Mouse (Mus musculus) right cerebral cortex, postnatal 10 days (tissue): ENCODE measurements around the gene Mei4.

ENCODE experiments used
- DNase-seq, 2 experiments: peaks; one replicate each; pipeline ENCODE4 v3.0.0; 2021; ENCODE audit warnings: low spot score in 2 of 2

Gene Mei4

DNA sequence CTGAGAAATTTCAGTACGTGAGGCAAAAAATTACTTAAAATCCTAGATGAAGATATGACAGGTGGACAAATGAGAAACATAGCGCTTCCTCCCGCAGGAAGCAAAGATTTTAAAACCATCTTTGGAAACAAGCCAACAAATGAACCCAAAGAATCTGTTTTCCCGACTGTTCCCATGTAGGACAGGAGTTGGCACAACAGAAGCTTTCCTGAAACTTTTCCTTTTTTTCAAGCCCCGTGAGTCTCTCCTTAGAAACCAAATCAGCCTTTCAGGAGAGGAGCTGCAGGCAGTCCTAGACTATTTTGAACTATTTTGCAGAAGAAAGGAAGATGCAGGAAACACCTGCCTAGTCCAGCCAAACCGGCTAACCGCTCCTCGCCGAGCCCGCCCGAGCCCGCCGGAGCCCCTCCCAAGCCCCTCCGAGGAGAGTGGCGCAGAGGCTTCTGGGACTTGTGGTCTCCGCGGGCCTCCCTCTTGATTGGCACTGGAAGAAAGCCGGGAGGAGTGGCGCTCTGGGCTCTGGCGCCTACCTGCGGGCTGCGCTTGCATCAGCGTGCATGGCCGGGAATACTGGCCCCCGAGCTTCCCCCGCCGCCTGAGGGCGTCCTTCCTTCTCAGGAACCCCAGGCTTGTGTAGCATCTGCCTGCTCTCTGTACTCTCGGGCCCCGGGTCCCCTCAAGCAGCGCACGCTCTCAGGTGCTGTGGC lies at the start of gene Mei4:
Gene Mei4 (plus strand): TSS at position 490 of the 707 bp plus-strand sequence.
- DNase-seq, result peak; percentile 89 to 91

DNA sequence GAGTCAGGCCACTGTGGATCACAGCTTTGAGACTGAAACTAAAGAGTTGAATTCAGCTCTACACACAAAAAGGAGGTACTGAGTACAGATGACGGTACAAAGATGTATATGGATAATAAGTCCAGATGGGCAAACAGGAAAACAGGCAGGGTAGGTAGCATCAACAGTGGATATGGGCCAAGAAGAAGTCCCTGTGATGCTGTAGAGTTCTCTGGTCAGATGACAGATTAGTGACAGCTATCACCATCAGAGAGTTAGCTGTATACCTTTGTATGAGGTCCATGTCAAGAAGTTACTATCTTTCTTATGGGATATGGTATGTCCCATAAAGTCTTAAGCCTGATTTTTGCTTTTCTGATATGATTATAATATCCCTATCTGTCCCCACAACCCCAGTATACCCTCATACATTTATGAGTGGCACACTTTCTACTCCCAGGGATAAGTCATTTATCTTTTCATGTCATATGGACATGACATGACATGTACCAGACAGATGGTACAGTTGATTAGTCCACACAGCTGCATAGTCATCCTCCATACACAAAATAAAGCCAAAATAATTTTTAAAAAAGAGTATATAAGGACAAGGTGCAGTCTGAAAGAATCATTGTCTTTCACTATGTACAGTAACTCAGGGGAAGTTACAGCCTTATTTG lies 43.6 kb upstream of the Mei4 start:
- DNase-seq, result no peak

DNA sequence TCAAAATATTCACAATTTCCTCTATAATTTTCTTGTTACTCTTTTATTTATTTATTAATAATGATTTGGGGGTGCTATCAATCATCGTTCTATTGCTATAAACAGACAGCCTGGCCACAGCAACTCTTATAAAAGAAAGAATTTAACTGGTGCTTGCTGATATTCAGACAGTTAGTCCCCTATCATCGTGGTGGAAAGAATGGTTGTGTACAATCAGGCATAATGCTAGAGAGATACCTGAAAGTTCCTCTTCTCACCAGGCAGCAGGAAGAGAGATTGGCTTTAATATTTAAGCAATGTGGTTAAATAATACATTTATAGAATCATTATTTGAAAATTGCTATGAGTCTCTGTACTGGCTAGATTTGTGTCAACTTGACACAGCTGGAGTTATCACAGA lies 35.9 kb upstream of the Mei4 start:
- no peak for DNase-seq

DNA sequence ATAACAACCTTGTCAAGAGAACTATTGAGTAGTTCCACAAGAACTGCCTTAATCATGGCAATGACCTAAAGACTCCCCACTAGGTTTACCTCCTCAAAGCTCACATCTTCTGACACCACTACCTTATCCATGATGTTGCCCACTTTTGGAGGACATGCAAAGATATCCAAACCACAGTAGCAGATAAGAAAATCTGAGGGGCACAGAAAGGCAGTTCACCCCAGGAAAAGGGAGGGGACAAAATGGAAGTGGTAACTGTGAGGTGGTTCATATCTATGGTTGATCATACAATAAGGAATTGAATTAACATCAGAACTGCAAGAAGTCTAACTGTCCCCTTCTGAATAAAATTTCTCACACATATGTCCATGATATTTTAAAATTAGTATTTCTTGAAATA lies 29.4 kb upstream of the Mei4 start:
- no peak for DNase-seq

DNA sequence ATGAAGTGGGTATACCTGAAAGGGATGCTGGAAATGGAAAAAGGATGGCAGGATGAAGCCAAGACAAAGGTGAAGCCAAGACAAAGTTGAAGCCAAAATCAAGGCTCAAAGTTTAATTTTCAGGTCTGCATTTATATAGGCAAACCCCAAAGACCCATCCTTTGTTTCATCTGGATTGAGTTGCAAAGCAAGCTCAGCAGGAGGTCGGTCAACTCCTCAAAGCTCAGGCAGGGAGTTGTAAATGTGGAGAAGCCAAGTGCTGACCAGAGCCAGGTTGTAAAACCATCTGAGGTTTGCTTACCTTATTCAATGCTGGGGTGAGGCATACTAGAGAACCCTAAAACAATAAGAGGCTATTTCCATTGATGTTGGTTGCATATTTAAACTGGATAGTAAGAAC lies 4.6 kb upstream of the Mei4 start:
- DNase-seq, result no peak

DNA sequence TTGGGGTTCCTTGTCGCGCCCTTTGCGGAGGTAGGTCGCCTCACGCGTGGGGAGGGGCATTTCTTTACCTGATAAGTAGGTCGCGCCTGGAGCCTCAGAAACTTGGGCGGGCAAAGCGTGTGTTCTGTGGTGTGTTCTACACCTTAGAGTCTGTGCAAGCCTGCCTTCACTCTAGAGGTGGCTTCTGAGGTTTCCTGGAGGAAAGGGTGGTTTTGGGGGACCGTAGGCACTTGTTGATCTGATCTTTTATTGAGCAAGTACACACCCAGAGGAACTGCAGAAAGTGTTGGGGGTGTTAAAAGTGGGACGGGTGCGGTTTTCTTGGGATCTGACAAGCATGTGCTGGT lies 391 bp downstream of the Mei4 start:
- DNase-seq, result no peak

DNA sequence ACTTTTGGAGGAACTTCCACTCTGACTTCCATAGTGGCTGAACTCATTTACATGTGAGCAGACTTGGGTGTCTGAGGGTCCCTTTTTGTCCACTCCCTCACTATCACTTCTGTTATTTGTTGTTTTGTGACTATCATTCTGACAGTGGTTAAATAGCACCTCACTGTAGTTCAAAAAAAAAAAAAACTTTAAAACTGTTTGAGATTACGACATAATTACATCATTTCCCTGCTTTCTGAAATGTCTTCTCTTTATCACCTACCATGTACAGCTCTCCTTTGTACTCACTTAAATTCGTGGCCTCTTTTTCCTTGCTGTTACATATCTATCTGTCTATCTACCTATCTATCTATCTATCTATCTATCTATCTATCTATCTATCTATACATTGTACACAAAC lies 2.6 kb downstream of the Mei4 start:
- DNase-seq, result no peak

DNA sequence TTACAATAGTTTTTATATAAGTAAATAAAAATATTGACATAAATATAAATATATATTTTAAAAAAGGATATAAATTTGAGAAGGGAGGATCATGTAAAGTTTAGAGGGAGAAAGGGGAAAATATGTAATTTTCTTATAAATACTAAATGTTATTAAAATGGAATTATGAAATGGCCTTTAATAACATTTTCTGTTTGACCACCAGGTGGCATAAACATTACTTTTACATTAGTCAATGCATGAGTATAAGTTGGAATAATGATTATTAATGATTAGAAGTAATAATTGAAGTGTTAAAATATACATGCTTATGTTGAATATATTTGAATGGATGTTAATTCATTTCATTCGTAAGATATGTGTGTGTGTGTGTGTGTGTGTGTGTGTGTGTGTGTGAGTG lies 58.0 kb downstream of the Mei4 start:
- no peak for DNase-seq

DNA sequence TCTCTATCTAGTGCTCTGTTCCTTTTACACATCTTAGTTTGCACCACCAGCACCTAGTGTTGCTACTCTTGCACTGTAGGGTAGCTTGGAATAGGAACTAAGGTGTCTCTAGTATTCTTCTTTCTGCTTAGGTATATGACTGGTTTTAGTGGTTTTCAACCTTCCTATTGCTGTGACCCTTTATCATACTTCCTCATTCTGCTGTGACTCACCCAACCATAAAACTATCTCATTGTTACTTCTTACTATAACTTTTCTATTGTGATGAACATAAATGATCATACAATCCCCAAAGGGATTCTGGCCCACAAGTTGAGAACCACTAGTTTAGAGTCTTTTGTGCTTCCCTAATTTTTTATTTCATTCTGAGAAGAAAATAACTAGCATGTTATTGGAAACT lies 61.3 kb downstream of the Mei4 start:
- no peak for DNase-seq

DNA sequence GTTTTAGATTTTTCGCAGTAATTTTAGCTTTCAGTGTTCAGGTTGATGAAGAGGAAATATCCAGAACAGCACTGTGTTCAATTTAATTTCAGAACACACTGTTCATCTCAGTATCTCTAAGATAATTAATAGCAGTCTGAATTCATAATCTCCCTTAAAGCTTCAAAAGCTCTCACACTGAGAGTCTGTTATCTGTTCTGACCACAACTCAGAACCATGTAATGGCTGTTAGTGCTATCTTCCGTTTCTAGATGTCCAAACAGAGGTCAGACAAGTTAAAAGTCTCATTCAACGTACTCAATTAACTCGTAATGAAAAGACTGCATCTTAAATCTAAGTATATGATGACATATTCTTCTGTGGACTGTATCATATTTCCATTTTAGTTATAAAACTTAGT lies 77.1 kb downstream of the Mei4 start:
- DNase-seq, result no peak

DNA sequence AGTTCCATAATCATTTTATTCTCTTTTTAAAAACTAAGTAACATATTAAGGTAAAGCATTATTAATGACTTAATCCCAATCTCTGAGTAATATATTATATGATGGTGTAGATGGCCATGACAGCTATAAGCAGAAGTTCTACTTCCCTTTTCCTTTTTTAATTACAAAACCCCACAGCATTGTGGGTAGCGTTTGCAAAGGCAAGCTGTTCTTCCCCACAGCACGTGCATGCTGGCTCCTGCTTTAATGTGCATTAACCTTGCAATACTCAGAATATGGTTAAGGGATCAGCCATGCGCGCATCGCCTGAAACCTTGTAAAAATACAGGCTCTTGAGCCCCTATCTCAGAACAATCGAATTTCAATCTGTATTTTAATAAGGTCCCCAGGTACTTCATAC lies 82.2 kb downstream of the Mei4 start:
- DNase-seq, result no peak

DNA sequence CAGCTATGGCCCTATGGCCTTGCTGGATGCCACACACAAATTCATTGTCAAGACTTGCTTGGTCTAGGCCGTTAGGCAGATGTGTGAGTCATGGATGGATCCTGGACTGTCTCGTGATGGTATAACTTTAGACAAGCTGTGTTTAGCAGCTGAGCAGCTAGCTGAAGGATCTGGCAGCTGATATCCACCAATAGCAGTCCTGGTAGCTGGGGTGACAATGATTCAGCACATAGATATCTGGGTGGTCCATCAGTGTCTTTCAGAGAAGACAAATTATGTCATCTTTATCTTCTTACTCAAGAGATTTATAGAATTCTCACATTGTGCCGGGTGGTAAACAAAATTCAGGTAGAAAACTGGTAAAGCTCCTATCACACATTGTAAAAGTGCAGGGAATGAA lies 93.4 kb downstream of the Mei4 start:
- DNase-seq, result no peak

DNA sequence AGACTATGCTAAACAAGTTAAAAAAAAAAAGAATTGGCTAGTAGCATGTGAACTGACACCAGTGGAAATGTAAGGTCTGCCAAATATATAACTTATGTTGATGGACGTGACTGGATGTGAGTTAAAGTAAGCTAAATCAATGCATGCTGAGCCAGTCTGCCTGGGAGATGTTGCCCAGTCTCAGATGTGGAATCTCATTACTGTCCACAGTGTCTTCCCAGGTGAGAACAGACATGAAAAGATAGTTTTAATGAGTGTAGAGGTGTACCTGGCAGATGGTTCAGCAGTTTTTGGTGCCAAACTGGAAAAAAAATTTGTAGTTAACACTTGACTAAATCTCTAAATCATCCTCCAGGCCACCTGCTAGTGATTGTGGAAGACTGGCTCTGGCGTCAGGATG lies 94.4 kb downstream of the Mei4 start:
- no peak for DNase-seq

DNA sequence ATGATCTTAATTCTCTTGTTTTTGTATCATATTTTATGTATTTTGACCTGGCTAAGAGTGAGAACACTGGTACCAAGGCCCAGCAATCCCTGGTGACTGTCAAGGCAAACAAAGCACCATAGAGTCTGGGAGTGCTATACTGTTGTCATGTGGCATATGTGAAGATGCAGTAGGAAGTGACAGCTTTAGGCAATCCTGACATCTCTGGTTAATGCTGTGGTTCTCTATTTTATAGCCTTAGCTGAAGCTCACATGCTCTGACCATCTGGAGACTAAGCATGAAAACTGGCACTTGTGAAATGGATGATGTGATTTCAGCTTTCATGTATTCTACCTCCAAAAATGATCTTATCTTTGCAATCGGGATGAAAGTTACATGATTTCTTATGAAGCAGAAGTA lies 103.3 kb downstream of the Mei4 start:
- DNase-seq, result no peak

DNA sequence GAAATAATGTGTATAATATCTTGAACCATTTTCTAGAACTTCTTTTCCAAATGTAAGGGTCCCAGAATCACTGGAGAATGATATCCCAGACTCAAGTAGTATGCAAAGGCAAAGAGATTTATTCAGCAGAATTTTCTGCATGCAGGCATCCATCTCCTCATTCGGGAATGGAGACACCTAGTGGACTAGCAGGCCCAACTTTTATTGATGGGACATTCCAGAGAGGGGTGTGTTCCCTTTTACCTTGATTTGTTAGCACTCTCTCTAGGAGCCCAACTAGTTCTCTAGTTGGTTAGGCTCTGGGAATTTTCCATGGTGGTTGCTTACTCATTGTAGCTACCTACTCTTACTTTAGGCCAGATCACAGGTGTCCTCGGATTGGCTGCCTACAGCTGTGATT lies 105.5 kb downstream of the Mei4 start:
- DNase-seq, result no peak

DNA sequence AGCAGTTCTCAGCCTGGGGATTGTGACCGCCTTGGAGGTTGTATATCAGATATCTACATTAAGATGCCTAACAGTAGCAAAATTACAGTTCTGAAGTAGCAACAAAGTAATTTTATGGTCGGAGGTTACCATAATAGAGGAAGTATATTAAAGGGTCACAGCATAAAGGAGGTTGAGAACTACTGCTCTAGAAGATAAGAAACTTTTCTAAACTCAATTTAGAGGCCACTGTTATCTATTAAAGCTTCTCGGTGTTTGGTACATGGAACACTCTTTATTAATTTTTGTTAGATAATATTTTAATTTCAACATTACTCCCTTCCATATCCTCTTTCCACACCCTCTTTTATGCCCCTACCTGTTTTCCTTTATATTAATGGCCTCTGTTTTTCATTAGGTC lies 119.0 kb downstream of the Mei4 start:
- DNase-seq, result no peak

DNA sequence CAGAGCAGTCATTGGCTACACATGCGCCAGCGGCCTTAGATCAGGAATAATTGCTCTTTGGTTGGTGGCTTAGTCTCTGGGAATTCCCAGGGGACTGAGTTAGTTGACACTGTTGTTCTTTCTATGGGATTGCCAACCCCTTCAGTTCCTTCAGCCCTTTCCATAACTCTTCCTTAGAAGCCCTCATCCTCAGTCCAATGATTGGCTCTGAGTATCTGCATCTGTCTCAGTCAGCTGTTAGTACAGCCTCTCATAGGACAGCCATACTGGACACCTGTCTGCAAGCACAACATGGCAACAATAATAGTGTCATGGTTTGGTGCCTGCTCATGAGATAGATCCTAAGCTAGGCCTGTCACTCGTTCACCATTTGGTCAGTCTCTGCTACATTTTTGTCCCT lies 149.5 kb downstream of the Mei4 start:
- no peak for DNase-seq

DNA sequence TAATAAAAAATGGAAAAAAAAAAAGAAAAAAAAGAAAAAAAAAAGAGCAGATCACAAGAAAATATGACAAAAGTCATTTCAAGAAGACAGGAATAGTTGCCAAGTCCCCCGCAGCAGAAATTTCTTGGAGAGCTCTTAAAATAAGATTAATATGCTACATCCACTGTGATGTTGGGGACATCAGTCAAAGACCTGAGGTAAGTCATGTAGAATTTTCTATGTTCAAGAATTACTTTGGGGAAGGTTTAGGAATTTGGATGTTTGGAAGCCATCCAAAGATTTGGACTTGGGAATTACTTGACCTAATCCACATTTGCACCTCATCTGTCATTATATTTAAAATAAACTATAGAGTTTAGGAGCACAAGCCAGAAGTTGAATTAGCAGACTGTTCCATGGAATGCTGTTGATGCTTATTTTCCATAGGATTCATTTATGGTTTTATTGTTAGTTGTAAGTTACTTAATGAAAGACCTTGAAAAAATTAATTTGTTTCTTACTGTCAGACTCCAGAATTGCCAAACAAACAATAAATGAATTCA lies 179.1 kb downstream of the Mei4 start:
- DNase-seq, result no peak

DNA sequence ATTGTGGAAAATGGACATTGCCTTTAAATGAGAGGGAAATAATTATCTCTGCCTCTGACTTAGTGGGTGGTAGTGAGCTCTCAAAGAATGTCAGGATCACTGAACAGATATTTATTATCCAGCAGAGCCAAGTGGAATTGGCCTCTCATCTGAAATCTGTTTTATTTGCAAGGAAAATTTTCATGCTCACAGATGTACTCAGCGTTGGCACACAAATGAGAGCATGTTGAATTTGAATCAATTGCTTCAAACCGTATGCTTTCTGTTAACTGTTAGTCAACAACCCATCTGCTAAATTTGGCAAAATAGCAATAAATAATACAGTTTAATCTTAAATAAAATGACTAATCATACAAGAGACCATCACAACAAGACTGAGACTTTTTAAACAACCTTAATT lies 181.0 kb downstream of the Mei4 start:
- no peak for DNase-seq

DNA sequence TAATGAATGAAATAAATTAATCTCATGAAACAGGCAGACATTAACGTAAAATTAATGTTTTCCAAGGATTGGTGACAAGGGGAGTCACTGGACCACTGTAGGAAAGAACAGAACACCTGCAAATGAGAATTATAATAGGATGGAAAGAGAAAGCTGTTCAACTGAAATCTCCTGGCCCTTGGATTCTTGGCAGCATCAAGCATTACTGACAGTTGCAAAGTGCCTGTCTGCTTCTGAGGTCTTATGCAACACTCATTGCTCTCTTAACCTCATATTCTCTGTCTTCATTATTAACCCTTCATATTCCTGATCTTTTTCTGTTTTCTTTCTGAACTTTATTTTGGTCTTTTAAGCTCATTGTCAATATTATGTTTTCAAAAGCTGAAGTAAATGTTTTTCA lies 210.4 kb downstream of the Mei4 start:
- DNase-seq, result no peak

DNA sequence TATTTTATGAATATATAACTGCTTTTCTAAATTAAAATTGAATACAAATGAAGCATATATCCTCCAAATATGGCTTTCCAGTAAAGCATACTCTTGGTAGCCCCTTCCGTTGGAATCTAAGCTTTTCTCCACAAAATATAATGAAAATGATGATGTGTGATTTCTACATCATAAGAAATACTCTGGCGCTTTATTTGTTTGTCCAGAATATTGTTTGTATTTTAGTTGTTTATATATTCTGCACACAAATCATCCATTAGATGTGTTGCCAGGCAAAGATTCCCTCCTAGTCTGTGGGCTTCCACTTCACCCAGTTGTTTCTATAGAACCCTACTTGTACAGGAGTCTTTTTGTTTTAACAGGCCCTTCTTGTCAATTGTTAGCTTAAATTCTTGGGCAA lies 211.8 kb downstream of the Mei4 start:
- no peak for DNase-seq

DNA sequence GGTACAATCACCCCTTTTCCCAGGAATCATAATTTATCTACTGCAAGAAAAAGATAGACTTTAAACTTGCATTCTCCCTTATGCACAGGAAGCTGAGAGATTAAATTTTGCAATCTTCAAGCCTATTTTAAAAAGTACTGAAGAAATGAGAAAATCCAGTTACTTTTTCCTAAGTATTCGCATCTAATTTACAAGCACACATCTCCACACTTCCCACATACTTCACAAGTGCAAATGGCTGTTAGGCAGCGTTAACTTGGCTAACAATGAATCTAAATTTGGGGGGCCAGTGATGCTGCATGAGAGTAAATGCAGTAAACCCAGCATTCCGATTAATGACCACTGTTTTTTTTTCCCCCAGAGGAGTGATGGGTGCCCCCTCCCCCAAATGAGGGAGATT lies 232.9 kb downstream of the Mei4 start:
- DNase-seq, result no peak

DNA sequence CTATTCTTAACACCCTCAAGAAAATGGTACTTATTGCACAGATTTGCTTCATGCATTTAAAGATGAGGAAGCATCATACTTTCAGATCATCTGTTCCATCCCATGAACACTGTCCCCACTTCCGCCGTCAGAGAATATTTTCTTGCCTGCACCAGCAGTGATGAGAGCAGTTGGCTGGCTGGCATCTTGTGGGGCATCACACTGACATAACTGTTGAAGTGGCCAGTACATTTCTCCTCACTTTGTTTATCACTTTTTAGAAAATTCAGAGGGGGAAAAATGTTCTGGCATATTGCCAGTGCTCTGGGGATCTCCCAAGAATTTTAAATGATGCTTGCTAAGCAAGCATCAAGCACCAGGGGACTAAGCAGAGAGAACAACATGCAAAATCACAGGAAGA lies 251.4 kb downstream of the Mei4 start:
- DNase-seq, result peak; percentile 27 to 50

DNA sequence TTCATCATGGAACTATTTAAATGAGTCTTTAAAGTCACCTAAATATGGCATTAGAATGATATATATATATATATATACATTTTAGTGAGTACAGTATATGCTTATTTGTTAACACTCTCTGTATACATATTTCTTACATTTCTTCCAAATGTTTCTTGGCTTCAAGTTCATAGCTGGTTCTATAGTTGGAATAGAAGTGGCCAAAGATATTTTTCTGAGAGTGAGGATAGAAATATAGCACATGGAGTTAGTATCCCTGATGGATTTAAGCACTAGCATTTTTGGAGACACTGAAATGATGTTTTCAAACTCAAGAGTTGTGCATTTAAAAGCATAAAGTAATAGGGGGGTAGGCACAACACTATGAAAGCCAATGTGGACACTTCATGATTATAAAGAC lies 272.6 kb downstream of the Mei4 start:
- DNase-seq, result no peak
